Mouse (Mus musculus) ES-E14 (cell line): ENCODE data around the gene Pten. TPM values are rescaled to one million over a fixed set of nuclear protein-coding genes. Genes with fewer than 3 reads are reported as not detected.
A peak's percentile ranks its signal among the peaks of the same experiment; 100 is the strongest.

Experiments used
- DNase-seq: peaks from one replicate; pipeline ENCODE4 v3.0.0-alpha.2; 2013; ENCODE audit warnings: low read depth, low spot score
- H3K27ac ChIP-seq: 2 replicates; pipeline ENCODE4 v1.5.1; 2012; ENCODE audit warnings: low read depth, mild to moderate bottlenecking, low read length, moderate library complexity, mixed read lengths; ENCODE audit not compliant: poor library complexity, insufficient read depth, severe bottlenecking
- H3K36me3 ChIP-seq: 2 replicates; pipeline ENCODE4 v1.6.1; 2012; ENCODE audit warnings: mild to moderate bottlenecking, low read length, moderate library complexity, mixed read lengths; ENCODE audit not compliant: control insufficient read depth, poor library complexity, insufficient read depth, severe bottlenecking
- H3K4me1 ChIP-seq, 2 experiments: fragments of 150-350 bp in 1 of 2; sonication (generic) in 1 of 2; 2 replicates each; pipeline ENCODE4 v1.6.1; 2012; ENCODE audit warnings: low read length in 2 of 2, mild to moderate bottlenecking in 1 of 2, mixed read lengths in 1 of 2; ENCODE audit not compliant: control insufficient read depth in 2 of 2, insufficient read depth in 2 of 2, poor library complexity in 1 of 2
- H3K4me3 ChIP-seq, 2 experiments: fragments of 150-350 bp in 1 of 2; sonication (generic) in 1 of 2; 2 replicates each; pipeline ENCODE4 v1.5.1; 2012; ENCODE audit warnings: low read length in 2 of 2, low read depth in 1 of 2, mild to moderate bottlenecking in 1 of 2, mixed read lengths in 1 of 2; ENCODE audit not compliant: insufficient read depth in 1 of 2, poor library complexity in 1 of 2, severe bottlenecking in 1 of 2
- H3K9ac ChIP-seq: 2 replicates; pipeline ENCODE4 v1.6.1; 2012; ENCODE audit warnings: low read depth, mild to moderate bottlenecking, low read length, mixed read lengths; ENCODE audit not compliant: poor library complexity, insufficient read depth, severe bottlenecking
- H3K9me3 ChIP-seq: fragments of 150-350 bp; sonication (generic); 2 replicates; pipeline ENCODE4 v1.6.1; 2012; ENCODE audit warnings: low read depth, mild to moderate bottlenecking, low read length; ENCODE audit not compliant: control insufficient read depth, insufficient read depth
- CHD2 ChIP-seq: IDR thresholded peaks from 2 replicates; pipeline ENCODE4 v1.6.1; 2014; ENCODE audit warnings: mild to moderate bottlenecking, low read depth, low read length, inconsistent platforms
- HCFC1 ChIP-seq: IDR thresholded peaks from 2 replicates; pipeline ENCODE4 v1.6.1; 2012; ENCODE audit warnings: low read length, inconsistent platforms, borderline replicate concordance; ENCODE audit not compliant: insufficient read depth
- MAFK ChIP-seq: IDR thresholded peaks from 2 replicates; pipeline ENCODE4 v1.6.1; 2014; ENCODE audit warnings: mild to moderate bottlenecking, low read depth, low read length, inconsistent platforms; ENCODE audit not compliant: insufficient read depth
- ZC3H11A ChIP-seq: IDR thresholded peaks from 2 replicates; pipeline ENCODE4 v1.6.1; 2012; ENCODE audit warnings: low read depth, mild to moderate bottlenecking, inconsistent platforms, low read length, borderline replicate concordance
- ZNF384 ChIP-seq: IDR thresholded peaks from 2 replicates; pipeline ENCODE4 v1.6.1; 2012; ENCODE audit warnings: low read depth, low read length, inconsistent platforms
- in situ Hi-C, 2 experiments: fragments of 600-800 bp; cut with MboI; formaldehyde crosslinking; loops; one replicate each; pipeline ENCODE4 v1.15.1; 2025; ENCODE audit warnings: low sequenced_read_pairs in 2 of 2, inconsistent platforms in 1 of 2; ENCODE audit not compliant: unreplicated experiment in 2 of 2
- total RNA-seq: library from RNA; depleted of rRNA; stranded (reverse); fragments of 300-350 nt; gene quantifications from 2 replicates; pipeline ENCODE4 v1.2.3, GENCODE M21; 2012

Gene Pten
- total RNA-seq, 1 experiment = 70.8 TPM

DNA sequence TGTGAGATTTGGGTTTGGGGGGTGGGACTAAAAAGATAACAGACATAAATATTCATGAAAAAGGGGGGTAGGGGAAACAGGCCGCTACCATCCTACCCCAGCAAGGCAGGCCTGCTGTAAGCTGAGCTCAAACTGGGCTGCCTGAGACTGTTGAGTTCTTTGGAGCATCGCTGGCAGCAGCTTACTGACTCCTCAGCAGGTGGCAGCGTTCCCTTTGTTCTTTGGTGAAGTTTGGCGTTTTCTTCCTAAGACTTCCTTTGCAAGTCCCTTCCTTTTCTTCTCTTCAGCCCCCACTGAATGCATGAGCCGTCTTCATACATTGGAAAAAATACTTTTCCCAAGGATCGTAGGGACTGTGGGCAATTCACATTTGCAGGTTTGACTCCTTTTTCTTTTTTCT, 7.9 kb upstream of the Pten start:
- peak; percentile 47 for DNase-seq
- no peak for TF ChIP-seq MAFK
- TF ChIP-seq ZNF384 = peak; percentile 34; the same call in 1 of the 2 replicates
- TF ChIP-seq HCFC1 = no peak
- Histone ChIP-seq H3K4me1 (peaks cover 0 to 5% of the 10 kb centered on the region in 2 experiments; a peak in 1 of 4 replicates), H3K27ac (no peak overlapping the region), H3K4me3 (no peak overlapping the region), H3K9ac (no peak overlapping the region), H3K9me3 (no peaks in the 10 kb centered on the region), H3K36me3 (no peaks in the 10 kb centered on the region; the same call in 1 of the 2 replicates)
- in situ Hi-C loops = no loop called here

- Histone ChIP-seq H3K36me3 (no peaks in the 10 kb centered on the region), H3K4me1 (peaks cover 0 to 5% of the 10 kb centered on the region in 2 experiments; a peak in 2 of 4 replicates), H3K9me3 (no peaks in the 10 kb centered on the region), H3K9ac (no peak overlapping the region), H3K27ac (no peak overlapping the region), H3K4me3 (no peak overlapping the region)
- peak; percentile 56 for TF ChIP-seq MAFK
- no peak for TF ChIP-seq ZNF384
- no peak for TF ChIP-seq HCFC1
- in situ Hi-C loops = no loop called here
- no peak for DNase-seq
Measured at GRCm38 (mm10) chr19:32752357-32752756, 4.9 kb upstream of the Pten start.

- DNase-seq = no peak
- Histone ChIP-seq H3K9me3 (no peaks in the 10 kb centered on the region), H3K4me3 (no peak overlapping the region), H3K9ac (no peak overlapping the region), H3K27ac (no peak overlapping the region), H3K4me1 (peaks cover 0 to 5% of the 10 kb centered on the region in 2 experiments; a peak in 2 of 4 replicates), H3K36me3 (no peaks in the 10 kb centered on the region)
- TF ChIP-seq CHD2 (no peak), MAFK (no peak), ZNF384 (no peak), HCFC1 (no peak), ZC3H11A (no peak)
- in situ Hi-C loops = no loop called here
Measured at GRCm38 (mm10) chr19:32753386-32753785, 3.9 kb upstream of the Pten start.

DNA sequence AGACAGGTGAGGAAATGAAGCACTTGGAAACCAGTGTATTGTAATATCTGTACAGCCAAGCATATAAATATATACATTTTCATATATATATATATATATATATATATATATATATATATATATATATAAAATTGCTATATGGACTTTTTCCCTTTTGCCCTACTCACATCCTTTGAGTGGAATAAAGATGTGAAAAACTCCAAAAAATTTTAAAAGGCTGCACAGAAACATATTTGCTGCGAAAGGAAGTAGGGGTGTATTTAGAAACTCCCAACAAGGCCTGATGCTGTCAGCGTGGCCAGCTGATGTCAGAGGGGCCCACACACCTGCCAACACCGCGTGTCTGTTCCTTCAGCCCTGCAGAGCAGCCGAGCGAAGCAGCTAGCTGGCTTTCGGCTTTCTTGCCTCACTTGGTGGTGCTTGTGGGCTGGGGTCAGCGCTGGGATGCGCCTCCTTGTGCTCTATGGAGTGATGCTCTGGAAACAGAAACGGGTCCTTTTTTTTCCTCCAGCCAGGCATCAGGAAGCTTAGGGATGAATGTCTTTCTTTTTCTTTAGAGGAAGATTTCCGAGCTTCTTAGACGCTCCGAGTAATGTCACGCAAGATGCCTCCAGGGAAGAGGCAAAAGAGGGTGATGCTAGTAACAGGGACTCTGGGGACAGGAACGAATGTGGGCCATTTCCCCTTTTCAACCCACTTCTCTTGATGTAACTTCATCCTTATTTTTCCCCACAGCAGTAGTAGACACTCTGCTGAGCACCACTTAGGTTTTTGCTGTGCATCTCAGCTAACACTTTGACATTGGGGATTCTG, 2.9 kb upstream of the Pten start:
- no peak for TF ChIP-seq ZC3H11A
- TF ChIP-seq ZNF384 = no peak
- no peak for TF ChIP-seq MAFK
- TF ChIP-seq HCFC1 = no peak
- no peak for TF ChIP-seq CHD2
- Histone ChIP-seq H3K36me3 (no peaks in the 10 kb centered on the region), H3K4me1 (peaks cover 0 to 5% of the 10 kb centered on the region in 2 experiments; a peak in 2 of 4 replicates), H3K27ac (no peak overlapping the region), H3K9me3 (no peaks in the 10 kb centered on the region), H3K9ac (no peak overlapping the region), H3K4me3 (peak overlapping the region in 1 of 2 experiments; percentile 98; a peak in 1 of 4 replicates)
- no peak for DNase-seq
- in situ Hi-C loops = no loop called here
